Mouse (Mus musculus) ES-Bruce4 (cell line): Measurements from ENCODE around the gene Cd55.

Source experiments
- CTCF ChIP-seq: IDR thresholded peaks from one replicate; pipeline ENCODE4 v1.8.1; 2011; ENCODE audit warnings: low read depth, low read length
- POLR2A ChIP-seq: IDR thresholded peaks from one replicate; pipeline ENCODE4 v1.8.1; 2011; ENCODE audit warnings: low read length; ENCODE audit not compliant: insufficient read depth

DNA sequence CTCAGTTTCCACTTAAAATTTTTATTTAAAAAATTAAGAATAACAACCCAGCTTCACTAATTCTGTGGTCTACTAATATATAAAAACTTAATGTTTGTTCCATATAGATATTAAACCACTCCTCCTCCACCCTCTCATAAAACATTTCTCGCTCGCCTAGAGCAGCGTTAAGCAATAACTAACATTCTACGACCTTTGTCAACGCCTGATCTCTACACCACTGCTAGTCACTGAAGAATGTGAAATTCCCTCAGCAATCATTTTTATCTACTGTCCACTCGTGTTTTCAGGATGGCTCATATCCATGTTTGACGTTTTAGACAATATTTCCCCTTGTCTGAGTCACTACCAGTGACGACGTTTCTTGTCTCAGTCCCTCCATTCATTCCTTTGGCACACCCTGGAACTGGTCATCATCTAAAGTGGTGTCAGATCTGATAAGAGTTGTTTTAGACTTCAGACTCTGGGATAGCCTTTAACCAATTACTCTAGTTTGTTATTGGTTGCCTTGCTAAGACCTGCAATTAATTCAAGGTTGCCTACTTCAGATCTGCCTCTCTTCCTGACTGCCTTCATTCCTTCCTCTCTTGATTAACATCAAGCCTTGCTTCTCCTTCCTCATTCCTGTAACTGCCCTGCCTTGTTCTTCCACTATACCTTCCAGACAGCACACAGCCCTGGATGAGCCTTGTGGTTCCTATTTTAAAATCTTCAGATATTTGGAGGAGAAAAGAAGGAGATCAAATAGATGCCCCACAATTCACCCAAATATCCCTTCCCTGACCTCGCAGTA is 23.5 kb upstream of the Cd55 start:
- TF ChIP-seq CTCF (no peak), POLR2A (no peak)
